Mouse (Mus musculus): ENCODE measurements around the gene Pum1. TPM values are rescaled to one million over a fixed set of nuclear protein-coding genes. Genes with fewer than 3 reads are reported as not detected.
"Not testable (repeated sequence)": the region's sequence is repeated elsewhere in the genome, so short reads cannot be mapped to it uniquely, and the experiment has no call there.

The Pum1 gene
- polyA plus RNA-seq, 1 experiment from 2014 or later: 91.6 TPM

GRCm38 (mm10) chr4:130645426-130645825 lies 17.7 kb upstream of the Pum1 start:
- H3K9ac ChIP-seq (ENCODE audit: low read length): no peak overlapping the region
- no peaks in the 10 kb centered on the region for H3K27me3 ChIP-seq (replicated peaks; ENCODE audit: control insufficient read depth, insufficient read depth, low read length)
- H3K27ac ChIP-seq (ENCODE audit: low read depth, low read length): no peak overlapping the region
- no peaks in the 10 kb centered on the region for H3K9me3 ChIP-seq (replicated peaks; ENCODE audit: control insufficient read depth, low read length)
- peak; percentile 16 for DNase-seq (ENCODE audit: low spot score)
- WGBS: 35% methylated on average over 1 of the region's 1 CpGs
- H3K4me1 ChIP-seq (ENCODE audit: control insufficient read depth, insufficient read depth, low read length): no peaks in the 10 kb centered on the region
- no peak overlapping the region for H3K4me2 ChIP-seq (ENCODE audit: low read length)
- ATAC-seq: no peak
- H3K36me3 ChIP-seq (ENCODE audit: control insufficient read depth, insufficient read depth, low read length): no peaks in the 10 kb centered on the region
- H3K4me3 ChIP-seq (ENCODE audit: low read depth, low read length): no peak overlapping the region

GRCm38 (mm10) chr4:130651286-130651685 lies 11.8 kb upstream of the Pum1 start:
- H3K27ac ChIP-seq (ENCODE audit: low read depth, low read length): no peak overlapping the region
- WGBS: 82% methylated on average over 4 of the region's 4 CpGs
- H3K36me3 ChIP-seq (ENCODE audit: control insufficient read depth, insufficient read depth, low read length): no peaks in the 10 kb centered on the region
- no peaks in the 10 kb centered on the region for H3K4me1 ChIP-seq (ENCODE audit: control insufficient read depth, insufficient read depth, low read length)
- no peak overlapping the region for H3K4me2 ChIP-seq (ENCODE audit: low read length)
- no peak overlapping the region for H3K4me3 ChIP-seq (ENCODE audit: low read depth, low read length)
- H3K9me3 ChIP-seq (replicated peaks; ENCODE audit: control insufficient read depth, low read length): no peaks in the 10 kb centered on the region
- H3K27me3 ChIP-seq (replicated peaks; ENCODE audit: control insufficient read depth, insufficient read depth, low read length): no peaks in the 10 kb centered on the region
- DNase-seq (ENCODE audit: low spot score) (no peak), ATAC-seq (no peak)
- H3K9ac ChIP-seq (ENCODE audit: low read length): no peak overlapping the region

- H3K4me1 ChIP-seq (ENCODE audit: control insufficient read depth, insufficient read depth, low read length): no peaks in the 10 kb centered on the region
- H3K36me3 ChIP-seq (ENCODE audit: control insufficient read depth, insufficient read depth, low read length): no peaks in the 10 kb centered on the region
- no peak overlapping the region for H3K27ac ChIP-seq (ENCODE audit: low read depth, low read length)
- no peaks in the 10 kb centered on the region for H3K27me3 ChIP-seq (replicated peaks; ENCODE audit: control insufficient read depth, insufficient read depth, low read length)
- DNase-seq (ENCODE audit: low spot score): no peak
- no peak overlapping the region for H3K9ac ChIP-seq (ENCODE audit: low read length)
- H3K4me3 ChIP-seq (ENCODE audit: low read depth, low read length): no peak overlapping the region
- no peak for ATAC-seq
- WGBS: 81% methylated on average over 4 of the region's 4 CpGs
- no peak overlapping the region for H3K4me2 ChIP-seq (ENCODE audit: low read length)
- H3K9me3 ChIP-seq (replicated peaks; ENCODE audit: control insufficient read depth, low read length): no peaks in the 10 kb centered on the region
Measured at GRCm38 (mm10) chr4:130652546-130652945, 10.6 kb upstream of the Pum1 start.

GRCm38 (mm10) chr4:130657820-130658565 lies 5.1 kb upstream of the Pum1 start:
- no peaks in the 10 kb centered on the region for H3K9me3 ChIP-seq (replicated peaks; ENCODE audit: control insufficient read depth, low read length)

GRCm38 (mm10) chr4:130659470-130659869 lies 3.7 kb upstream of the Pum1 start:
- 90% methylated on average over 6 of the region's 6 CpGs for WGBS

More at GRCm38 (mm10) chr4:130657820-130658565, 5.1 kb upstream of the Pum1 start:
- no peak for DNase-seq (ENCODE audit: low spot score)
- H3K4me3 ChIP-seq (ENCODE audit: low read depth, low read length): no peak overlapping the region
- H3K9ac ChIP-seq (ENCODE audit: low read length): no peak overlapping the region
- no peaks in the 10 kb centered on the region for H3K27me3 ChIP-seq (replicated peaks; ENCODE audit: control insufficient read depth, insufficient read depth, low read length)
- H3K4me1 ChIP-seq (ENCODE audit: control insufficient read depth, insufficient read depth, low read length): no peaks in the 10 kb centered on the region
- no peak overlapping the region for H3K27ac ChIP-seq (ENCODE audit: low read depth, low read length)
- WGBS: 46% methylated on average over 1 of the region's 1 CpGs
- H3K4me2 ChIP-seq (ENCODE audit: low read length): no peak overlapping the region
- no peak for ATAC-seq
- no peaks in the 10 kb centered on the region for H3K36me3 ChIP-seq (ENCODE audit: control insufficient read depth, insufficient read depth, low read length)

GRCm38 (mm10) chr4:130660106-130660505 lies 3.0 kb upstream of the Pum1 start:
- Histone ChIP-seq H3K4me2 (ENCODE audit: low read length) (no peak overlapping the region), H3K36me3 (ENCODE audit: control insufficient read depth, insufficient read depth, low read length) (no peaks in the 10 kb centered on the region), H3K4me3 (ENCODE audit: low read depth, low read length) (no peak overlapping the region), H3K9me3 (replicated peaks; ENCODE audit: control insufficient read depth, low read length) (no peaks in the 10 kb centered on the region), H3K27ac (ENCODE audit: low read depth, low read length) (no peak overlapping the region), H3K27me3 (replicated peaks; ENCODE audit: control insufficient read depth, insufficient read depth, low read length) (no peaks in the 10 kb centered on the region), H3K9ac (ENCODE audit: low read length) (no peak overlapping the region), H3K4me1 (ENCODE audit: control insufficient read depth, insufficient read depth, low read length) (peaks cover 2% of the 10 kb centered on the region)
- 86% methylated on average over 2 of the region's 2 CpGs for WGBS
- ATAC-seq: no peak
- DNase-seq (ENCODE audit: low spot score): no peak

More at GRCm38 (mm10) chr4:130659470-130659869, 3.7 kb upstream of the Pum1 start:
- no peak overlapping the region for H3K9ac ChIP-seq (ENCODE audit: low read length)
- no peaks in the 10 kb centered on the region for H3K27me3 ChIP-seq (replicated peaks; ENCODE audit: control insufficient read depth, insufficient read depth, low read length)
- no peak overlapping the region for H3K27ac ChIP-seq (ENCODE audit: low read depth, low read length)
- H3K4me3 ChIP-seq (ENCODE audit: low read depth, low read length): no peak overlapping the region
- no peaks in the 10 kb centered on the region for H3K9me3 ChIP-seq (replicated peaks; ENCODE audit: control insufficient read depth, low read length)
- H3K4me1 ChIP-seq (ENCODE audit: control insufficient read depth, insufficient read depth, low read length): no peaks in the 10 kb centered on the region
- ATAC-seq (no peak), DNase-seq (ENCODE audit: low spot score) (no peak)
- no peaks in the 10 kb centered on the region for H3K36me3 ChIP-seq (ENCODE audit: control insufficient read depth, insufficient read depth, low read length)
- H3K4me2 ChIP-seq (ENCODE audit: low read length): no peak overlapping the region

GRCm38 (mm10) chr4:130661151-130661550 lies 2.0 kb upstream of the Pum1 start:
- Histone ChIP-seq H3K9me3 (replicated peaks; ENCODE audit: control insufficient read depth, low read length) (no peaks in the 10 kb centered on the region), H3K4me3 (ENCODE audit: low read depth, low read length) (no peak overlapping the region), H3K4me1 (ENCODE audit: control insufficient read depth, insufficient read depth, low read length) (peaks cover 7% of the 10 kb centered on the region), H3K27me3 (replicated peaks; ENCODE audit: control insufficient read depth, insufficient read depth, low read length) (no peaks in the 10 kb centered on the region), H3K9ac (ENCODE audit: low read length) (no peak overlapping the region), H3K36me3 (ENCODE audit: control insufficient read depth, insufficient read depth, low read length) (no peaks in the 10 kb centered on the region), H3K4me2 (ENCODE audit: low read length) (no peak overlapping the region), H3K27ac (ENCODE audit: low read depth, low read length) (no peak overlapping the region)
- no peak for DNase-seq (ENCODE audit: low spot score)
- 88% methylated on average over 3 of the region's 3 CpGs for WGBS
- no peak for ATAC-seq

GRCm38 (mm10) chr4:130662305-130662704 lies 816 bp upstream of the Pum1 start:
- H3K36me3 ChIP-seq (ENCODE audit: control insufficient read depth, insufficient read depth, low read length); H3K27me3 ChIP-seq (replicated peaks; ENCODE audit: control insufficient read depth, insufficient read depth, low read length); H3K27ac ChIP-seq (ENCODE audit: low read depth, low read length); DNase-seq (ENCODE audit: low spot score); H3K4me1 ChIP-seq (ENCODE audit: control insufficient read depth, insufficient read depth, low read length); H3K4me2 ChIP-seq (ENCODE audit: low read length); H3K4me3 ChIP-seq (ENCODE audit: low read depth, low read length); H3K9ac ChIP-seq (ENCODE audit: low read length); H3K9me3 ChIP-seq (replicated peaks; ENCODE audit: control insufficient read depth, low read length); ATAC-seq: not testable (repeated sequence)
- WGBS: 93% methylated on average over 1 of the region's 1 CpGs

- Histone ChIP-seq H3K27me3 (replicated peaks; ENCODE audit: control insufficient read depth, insufficient read depth, low read length) (no peaks in the 10 kb centered on the region), H3K36me3 (ENCODE audit: control insufficient read depth, insufficient read depth, low read length) (peaks cover 5% of the 10 kb centered on the region), H3K4me1 (ENCODE audit: control insufficient read depth, insufficient read depth, low read length) (peaks cover 18% of the 10 kb centered on the region), H3K4me3 (ENCODE audit: low read depth, low read length) (peak overlapping the region; percentile 71), H3K9me3 (replicated peaks; ENCODE audit: control insufficient read depth, low read length) (no peaks in the 10 kb centered on the region), H3K27ac (ENCODE audit: low read depth, low read length) (peak overlapping the region; percentile 96), H3K4me2 (ENCODE audit: low read length) (peak overlapping the region; percentile 88), H3K9ac (ENCODE audit: low read length) (peak overlapping the region; percentile 98)
- under 1% methylated on average over 22 of the region's 22 CpGs for WGBS
- peak; percentile 35 for DNase-seq (ENCODE audit: low spot score)
- ATAC-seq: peak; percentile 16
Measured at GRCm38 (mm10) chr4:130663810-130664401, 785 bp downstream of the Pum1 start.
